Mouse (Mus musculus) MEL (cell line): Measurements from ENCODE around the gene 1700011L22Rik. TPM values are rescaled to one million over a fixed set of nuclear protein-coding genes. Genes with fewer than 3 reads are reported as not detected.

ENCODE experiments used
- DNase-seq: peaks from one replicate; pipeline ENCODE4 v3.0.0; 2011; ENCODE audit warnings: low read depth, low spot score
- H3K27ac ChIP-seq: 2 replicates; pipeline ENCODE4 v1.5.1; 2012; ENCODE audit warnings: low read depth, mild to moderate bottlenecking, control low read depth, low read length, moderate library complexity; ENCODE audit not compliant: control insufficient read depth
- H3K27me3 ChIP-seq, 2 experiments: fragments of 150-350 bp in 1 of 2; sonication (generic) in 1 of 2; 2 replicates each; pipeline ENCODE4 v1.6.1; 2012; ENCODE audit warnings: low read length in 2 of 2, mild to moderate bottlenecking in 2 of 2, improper control_type of control experiment in 1 of 2, moderate library complexity in 1 of 2; ENCODE audit not compliant: insufficient read depth in 2 of 2, control insufficient read depth in 1 of 2
- H3K36me3 ChIP-seq, 2 experiments: 2 replicates each; pipeline ENCODE4 v1.6.1; 2012 to 2014; ENCODE audit warnings: low read length in 2 of 2, improper control_type of control experiment in 1 of 2, inconsistent platforms in 1 of 2, mild to moderate bottlenecking in 1 of 2; ENCODE audit not compliant: insufficient read depth in 2 of 2, control insufficient read depth in 1 of 2
- H3K4me1 ChIP-seq, 2 experiments: fragments of 150-350 bp in 1 of 2; sonication (generic) in 1 of 2; 2 replicates each; pipeline ENCODE4 v1.6.1; 2012; ENCODE audit warnings: low read length in 2 of 2, improper control_type of control experiment in 1 of 2, mild to moderate bottlenecking in 1 of 2; ENCODE audit not compliant: insufficient read depth in 2 of 2, control insufficient read depth in 1 of 2
- H3K4me3 ChIP-seq, 2 experiments: fragments of 150-350 bp in 1 of 2; sonication (generic) in 1 of 2; 2 replicates each; pipeline ENCODE4 v1.5.1; 2012; ENCODE audit warnings: low read depth in 2 of 2, low read length in 2 of 2, mild to moderate bottlenecking in 2 of 2, moderate library complexity in 2 of 2, control low read depth in 1 of 2, improper control_type of control experiment in 1 of 2; ENCODE audit not compliant: control insufficient read depth in 1 of 2, insufficient read depth in 1 of 2
- H3K79me2 ChIP-seq: 2 replicates; pipeline ENCODE4 v1.6.1; 2012; ENCODE audit warnings: mild to moderate bottlenecking, low read length, moderate library complexity; ENCODE audit not compliant: control insufficient read depth, poor library complexity, insufficient read depth
- H3K9ac ChIP-seq: 2 replicates; pipeline ENCODE4 v1.6.1; 2012; ENCODE audit warnings: low read depth, mild to moderate bottlenecking, control low read depth, low read length, moderate library complexity; ENCODE audit not compliant: control insufficient read depth, poor library complexity, severe bottlenecking
- H3K9me3 ChIP-seq: fragments of 150-350 bp; sonication (generic); replicated peaks from 2 replicates; pipeline ENCODE4 v1.6.1; 2012; ENCODE audit warnings: mild to moderate bottlenecking, low read length, improper control_type of control experiment, moderate library complexity; ENCODE audit not compliant: insufficient read depth
- BHLHE40 ChIP-seq: IDR thresholded peaks from 2 replicates; pipeline ENCODE4 v1.6.1; 2012; ENCODE audit warnings: low read depth, mild to moderate bottlenecking, inconsistent platforms, low read length, improper control_type of control experiment, borderline replicate concordance
- CHD1 ChIP-seq: IDR thresholded peaks from 2 replicates; pipeline ENCODE4 v1.6.1; 2012; ENCODE audit warnings: low read depth, mild to moderate bottlenecking, inconsistent platforms, low read length, improper control_type of control experiment
- CHD2 ChIP-seq: IDR thresholded peaks from 2 replicates; pipeline ENCODE4 v1.6.1; 2011; ENCODE audit warnings: low read length, improper control_type of control experiment
- CTCF ChIP-seq, 3 experiments: IDR thresholded peaks in 2 of 3; conservative IDR thresholded peaks in 1 of 3; 2 replicates each; pipeline ENCODE4 v1.5.1; 2011 to 2012; ENCODE audit warnings: low read length in 3 of 3, low read depth in 2 of 3, mild to moderate bottlenecking in 2 of 3, improper control_type of control experiment in 1 of 3, inconsistent platforms in 1 of 3, mixed read lengths in 1 of 3, moderate library complexity in 1 of 3; ENCODE audit not compliant: control insufficient read depth in 1 of 3, insufficient read depth in 1 of 3, poor library complexity in 1 of 3, severe bottlenecking in 1 of 3
- E2F4 ChIP-seq: IDR thresholded peaks from 2 replicates; pipeline ENCODE4 v1.6.1; 2011; ENCODE audit warnings: low read depth, low read length, improper control_type of control experiment, borderline replicate concordance
- ETS1 ChIP-seq: IDR thresholded peaks from 2 replicates; pipeline ENCODE4 v1.6.1; 2012; ENCODE audit warnings: low read depth, mild to moderate bottlenecking, inconsistent platforms, low read length, improper control_type of control experiment, moderate library complexity
- HCFC1 ChIP-seq: IDR thresholded peaks from 2 replicates; pipeline ENCODE4 v1.6.1; 2012; ENCODE audit warnings: low read depth, mild to moderate bottlenecking, inconsistent platforms, low read length, improper control_type of control experiment, moderate library complexity
- KAT2A ChIP-seq: conservative IDR thresholded peaks from 2 replicates; pipeline ENCODE4 v1.6.1; 2012; ENCODE audit warnings: low read depth, low read length, improper control_type of control experiment, inconsistent platforms
- MAX ChIP-seq: IDR thresholded peaks from 2 replicates; pipeline ENCODE4 v1.6.1; 2011; ENCODE audit warnings: low read length, improper control_type of control experiment
- MEF2A ChIP-seq: IDR thresholded peaks from 2 replicates; pipeline ENCODE4 v1.6.1; 2014; ENCODE audit warnings: low read depth, mild to moderate bottlenecking, inconsistent platforms, low read length, improper control_type of control experiment; ENCODE audit not compliant: poor library complexity, insufficient replicate concordance, severe bottlenecking; ENCODE audit errors: extremely low read depth
- MYB ChIP-seq: IDR thresholded peaks from 2 replicates; pipeline ENCODE4 v1.6.1; 2011; ENCODE audit warnings: mild to moderate bottlenecking, low read depth, low read length, improper control_type of control experiment
- NELFE ChIP-seq: IDR thresholded peaks from 2 replicates; pipeline ENCODE4 v1.6.1; 2011; ENCODE audit warnings: low read depth, low read length, improper control_type of control experiment
- POLR2AphosphoS2 ChIP-seq: IDR thresholded peaks from 2 replicates; pipeline ENCODE4 v1.6.1; 2011; ENCODE audit warnings: low read length, improper control_type of control experiment
- POLR2AphosphoS5 ChIP-seq: IDR thresholded peaks from 2 replicates; pipeline ENCODE4 v1.6.1; 2012; ENCODE audit warnings: low read depth, borderline replicate concordance, mild to moderate bottlenecking, inconsistent platforms, low read length, moderate library complexity, mixed read lengths
- RCOR1 ChIP-seq: IDR thresholded peaks from 2 replicates; pipeline ENCODE4 v1.6.1; 2012; ENCODE audit warnings: low read depth, mild to moderate bottlenecking, inconsistent platforms, low read length, improper control_type of control experiment
- SIN3A ChIP-seq: IDR thresholded peaks from 2 replicates; pipeline ENCODE4 v1.6.1; 2012; ENCODE audit warnings: low read length, improper control_type of control experiment, inconsistent platforms
- SMC3 ChIP-seq: IDR thresholded peaks from 2 replicates; pipeline ENCODE4 v1.6.1; 2011; ENCODE audit warnings: low read depth, low read length, improper control_type of control experiment
- TBP ChIP-seq: IDR thresholded peaks from 2 replicates; pipeline ENCODE4 v1.8.0; 2011; ENCODE audit warnings: low read depth, low read length, improper control_type of control experiment
- USF1 ChIP-seq: IDR thresholded peaks from 2 replicates; pipeline ENCODE4 v1.6.1; 2014; ENCODE audit warnings: low read depth, mild to moderate bottlenecking, inconsistent platforms, low read length, improper control_type of control experiment, moderate library complexity
- ZC3H11A ChIP-seq: IDR thresholded peaks from 2 replicates; pipeline ENCODE4 v1.6.1; 2012; ENCODE audit warnings: low read depth, mild to moderate bottlenecking, inconsistent platforms, low read length, improper control_type of control experiment
- ZKSCAN1 ChIP-seq: IDR thresholded peaks from 2 replicates; pipeline ENCODE4 v1.6.1; 2012; ENCODE audit warnings: low read depth, mild to moderate bottlenecking, inconsistent platforms, low read length, improper control_type of control experiment, moderate library complexity
- ZNF384 ChIP-seq: IDR thresholded peaks from 2 replicates; pipeline ENCODE4 v1.6.1; 2012; ENCODE audit warnings: low read depth, mild to moderate bottlenecking, inconsistent platforms, low read length, improper control_type of control experiment
- polyA plus RNA-seq, 2 experiments: library from polyadenylated mRNA; stranded (reverse) in 1 of 2; unstranded in 1 of 2; fragments of >175 nt in 1 of 2; fragments of >200 nt in 1 of 2; gene quantifications; 2 replicates each; pipeline versions ENCODE4 v1.2.1 to v1.2.4; 2012; ENCODE audit warnings: low replicate concordance in 2 of 2, low read depth in 1 of 2; ENCODE audit not compliant: insufficient read length in 2 of 2, insufficient read depth in 1 of 2, missing spikeins in 1 of 2
- total RNA-seq: library from RNA; depleted of rRNA; stranded (reverse); fragments of 300-350 nt; gene quantifications from 2 replicates; pipeline ENCODE4 v1.2.3, GENCODE M21; 2012

Gene 1700011L22Rik
- total and polyA plus RNA-seq, 3 experiments = not detected

DNA sequence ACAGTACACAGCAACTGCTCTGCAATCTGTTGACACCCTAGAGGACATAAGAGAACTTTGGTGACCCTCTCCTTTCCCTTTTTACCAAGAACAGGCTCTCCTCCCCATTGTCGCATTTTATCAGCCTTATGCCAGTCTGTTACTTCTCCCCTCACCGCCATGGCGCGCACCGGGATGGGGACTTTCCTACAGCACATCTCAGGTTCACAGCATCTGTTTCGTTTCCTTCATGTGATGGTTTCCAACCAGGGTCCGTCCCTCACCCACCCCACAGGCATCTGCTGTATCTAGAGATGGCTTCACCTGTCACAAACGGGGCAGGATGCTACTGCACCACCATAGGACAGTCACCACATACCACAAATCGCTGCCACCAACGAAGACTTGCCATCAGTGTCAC lies 26.6 kb upstream of the 1700011L22Rik start:
- Histone ChIP-seq H3K79me2 (no peaks in the 10 kb centered on the region), H3K36me3 (no peaks in the 10 kb centered on the region), H3K4me1 (no peaks in the 10 kb centered on the region), H3K27me3 (no peaks in the 10 kb centered on the region), H3K9ac (no peak overlapping the region), H3K27ac (no peak overlapping the region), H3K4me3 (no peak overlapping the region), H3K9me3 (no peaks in the 10 kb centered on the region)
- DNase-seq = no peak
- TF ChIP-seq POLR2AphosphoS5 (no peak), CTCF (IDR thresholded peaks at IDR 0.05 in 2 of 3, conservative IDR thresholded peaks at IDR 0.05 in 1 of 3; ENCODE audit: control insufficient read depth in 1 of 3, insufficient read depth in 1 of 3, low read depth in 2 of 3, low read length in 3 of 3, poor library complexity in 1 of 3, severe bottlenecking in 1 of 3) (no peak), ETS1 (no peak), KAT2A (no peak), CHD1 (no peak)

DNA sequence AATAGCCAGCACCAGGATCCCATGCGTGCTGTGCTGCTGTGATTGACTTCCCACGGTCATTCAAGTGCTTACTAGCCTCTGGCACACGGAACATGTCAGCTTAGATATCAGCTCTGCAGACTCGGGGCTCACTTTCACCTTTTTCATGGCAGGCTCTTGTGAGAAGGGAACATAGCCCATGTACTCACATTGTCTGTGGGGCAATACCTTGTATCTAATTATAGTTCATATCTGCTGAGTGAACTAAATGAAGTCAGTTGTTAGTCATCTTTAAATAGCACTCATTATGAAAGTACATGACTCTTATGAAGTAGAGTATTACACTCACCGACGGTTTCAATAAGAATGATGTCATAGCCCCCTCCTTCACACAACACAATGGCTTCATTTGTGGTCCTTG lies 25.4 kb upstream of the 1700011L22Rik start:
- H3K36me3 ChIP-seq = no peaks in the 10 kb centered on the region
- H3K9me3 ChIP-seq = no peaks in the 10 kb centered on the region
- no peaks in the 10 kb centered on the region for H3K27me3 ChIP-seq
- no peak for DNase-seq
- H3K9ac ChIP-seq = no peak overlapping the region
- no peaks in the 10 kb centered on the region for H3K4me1 ChIP-seq
- TF ChIP-seq BHLHE40 = no peak
- no peak for TF ChIP-seq CHD1
- TF ChIP-seq ZC3H11A = no peak
- TF ChIP-seq TBP = no peak
- TF ChIP-seq SMC3 = no peak
- TF ChIP-seq RCOR1 = no peak
- TF ChIP-seq ZNF384 = no peak
- TF ChIP-seq POLR2AphosphoS2 = no peak
- no peak for TF ChIP-seq USF1
- TF ChIP-seq HCFC1 = no peak
- TF ChIP-seq MYB = no peak
- no peak for TF ChIP-seq CHD2
- no peak for TF ChIP-seq MEF2A
- TF ChIP-seq NELFE = no peak
- no peak for TF ChIP-seq E2F4
- TF ChIP-seq ZKSCAN1 = no peak
- TF ChIP-seq MAX = no peak
- TF ChIP-seq SIN3A = no peak
- TF ChIP-seq KAT2A = no peak
- H3K79me2 ChIP-seq = no peaks in the 10 kb centered on the region
- H3K27ac ChIP-seq = no peak overlapping the region
- H3K4me3 ChIP-seq = no peak overlapping the region
